Mouse (Mus musculus) hindbrain, embryonic 11.5 days (tissue): ENCODE data around the gene Bcl2a1b. TPM values are rescaled to one million over a fixed set of nuclear protein-coding genes. Genes with fewer than 3 reads are reported as not detected.

Experiments used
- polyA plus RNA-seq: library from polyadenylated mRNA; unstranded; fragments of >200 nt; fragmentation: Nextera tagmentation; extraction: Ambion mirVana; gene quantifications from 2 replicates; pipeline ENCODE4 v1.2.1, GENCODE M21; 2014

Bcl2a1b gene
- polyA plus RNA-seq, 1 experiment from 2014 or later = 0.69 TPM

Other genes starting within 250 kb of the Bcl2a1b start
- not detected in 2 replicates for gene Bcl2a1a, start 242.3 kb upstream of the Bcl2a1b start, polyA plus RNA-seq
- not detected in 2 replicates for gene Trim43b, start 106.4 kb upstream of the Bcl2a1b start, polyA plus RNA-seq
- gene Gm29094, start 170 bp downstream of the Bcl2a1b start, polyA plus RNA-seq = 0.98 TPM in 1 of 2 replicates, not detected in the other
- 14.9 and 16.2 TPM in 2 replicates for gene Mthfs, start 11.5 kb downstream of the Bcl2a1b start, polyA plus RNA-seq